Mouse (Mus musculus) embryonic fibroblast, embryonic 13.5 days (primary cell): ENCODE results near the gene Ttc28. TPM values are rescaled to one million over a fixed set of nuclear protein-coding genes. Genes with fewer than 3 reads are reported as not detected.

ENCODE experiments used
- H3K27ac ChIP-seq: 2 replicates; pipeline ENCODE4 v1.5.1; 2012; ENCODE audit warnings: low read length, control low read depth, inconsistent platforms; ENCODE audit not compliant: insufficient read depth
- H3K4me1 ChIP-seq: 2 replicates; pipeline ENCODE4 v1.6.1; 2011; ENCODE audit warnings: low read length; ENCODE audit not compliant: control insufficient read depth, insufficient read depth
- H3K4me3 ChIP-seq: 2 replicates; pipeline ENCODE4 v1.5.1; 2011; ENCODE audit warnings: mild to moderate bottlenecking, control low read depth, low read length; ENCODE audit not compliant: insufficient read depth
- CTCF ChIP-seq: IDR thresholded peaks from 2 replicates; pipeline ENCODE4 v1.5.1; 2011; ENCODE audit warnings: mild to moderate bottlenecking, control low read depth, low read length, moderate library complexity, borderline replicate concordance; ENCODE audit not compliant: insufficient read depth
- POLR2A ChIP-seq: IDR thresholded peaks from 2 replicates; pipeline ENCODE4 v1.6.1; 2011; ENCODE audit warnings: low read depth, mild to moderate bottlenecking, control low read depth, low read length, moderate library complexity
- polyA plus RNA-seq: library from polyadenylated mRNA; stranded (reverse); fragments of >200 nt; gene quantifications from 2 replicates; pipeline ENCODE4 v1.2.4, GENCODE M21; 2011; ENCODE audit warnings: low read depth; ENCODE audit not compliant: missing spikeins, insufficient read length

Gene Ttc28
- polyA plus RNA-seq, 1 experiment, result 34.4 TPM

DNA sequence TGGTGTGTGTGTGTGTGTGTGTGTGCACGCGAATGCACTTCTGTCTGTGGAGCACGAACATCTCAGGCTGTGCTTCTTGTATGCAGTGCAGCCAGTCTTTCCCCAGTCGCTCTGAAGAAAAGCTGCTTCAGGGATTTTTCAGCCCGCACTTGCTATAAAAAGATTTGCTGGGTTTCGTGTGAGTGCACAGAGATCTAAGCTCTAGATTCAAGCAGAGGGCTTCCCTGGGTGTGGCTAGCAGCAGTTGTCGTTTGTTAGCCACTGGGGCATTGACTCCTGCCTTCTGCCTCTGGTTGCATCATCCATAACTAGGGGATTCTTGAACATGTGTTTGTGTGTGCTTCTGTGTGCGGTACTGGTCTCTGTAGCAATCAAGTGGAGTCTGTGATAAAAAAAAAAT is 175.9 kb downstream of the Ttc28 start:
- Histone ChIP-seq H3K27ac (peak overlapping the region; percentile 17), H3K4me3 (no peak overlapping the region), H3K4me1 (peaks cover 28% of the 10 kb centered on the region)
- TF ChIP-seq CTCF, result no peak
- TF ChIP-seq POLR2A, result no peak

GRCm38 (mm10) chr5:111057084-111057483 is 177.5 kb downstream of the Ttc28 start:
- H3K27ac ChIP-seq, result no peak overlapping the region
- peaks cover 28% of the 10 kb centered on the region for H3K4me1 ChIP-seq
- TF ChIP-seq CTCF (no peak), POLR2A (no peak)
- H3K4me3 ChIP-seq, result no peak overlapping the region

DNA sequence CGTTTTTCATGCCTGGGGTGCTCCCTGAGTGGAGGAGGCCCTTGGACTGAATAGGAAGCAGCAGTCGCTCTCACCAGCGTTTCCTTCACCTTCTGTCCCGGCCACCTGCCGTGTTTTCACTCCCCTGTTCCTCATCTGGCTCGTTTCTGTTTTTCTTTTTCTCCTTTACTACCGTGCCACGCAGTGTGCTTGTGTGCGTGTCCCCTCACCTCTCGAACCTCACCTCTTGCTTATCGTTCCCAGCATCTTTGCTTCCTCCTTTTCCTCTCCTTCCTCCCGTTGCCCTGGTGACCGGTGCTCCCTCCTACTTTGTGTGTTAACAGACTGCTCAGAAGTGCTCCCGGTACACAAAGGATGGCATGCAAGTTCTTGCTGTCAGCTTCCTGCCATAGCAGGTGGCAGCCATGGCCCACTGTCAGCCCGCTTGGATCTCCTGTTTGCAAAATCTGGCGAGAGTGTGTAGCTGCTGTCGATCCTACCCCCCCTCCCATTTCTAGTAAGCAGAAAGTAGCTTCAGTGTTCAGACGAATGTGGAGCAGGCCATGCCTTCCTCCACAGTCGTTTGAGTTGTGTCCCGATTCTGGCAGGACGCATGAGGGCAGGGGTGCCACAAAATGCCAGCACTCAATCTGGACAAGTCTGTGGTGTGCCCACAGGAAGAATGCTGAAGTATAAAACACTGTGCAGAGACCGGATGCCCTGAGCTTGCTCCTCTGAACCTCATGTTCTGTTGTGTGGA is 179.0 kb downstream of the Ttc28 start:
- H3K4me3 ChIP-seq, result no peak overlapping the region
- peaks cover 28% of the 10 kb centered on the region for H3K4me1 ChIP-seq
- TF ChIP-seq POLR2A (no peak), CTCF (no peak)
- peak overlapping the region; percentile 94 for H3K27ac ChIP-seq

- H3K4me1 ChIP-seq, result peaks cover 28% of the 10 kb centered on the region
- no peak overlapping the region for H3K4me3 ChIP-seq
- H3K27ac ChIP-seq, result peak overlapping the region; percentile 94
- TF ChIP-seq CTCF (no peak), POLR2A (no peak)
Observed at GRCm38 (mm10) chr5:111059140-111059921, 179.7 kb downstream of the Ttc28 start.

DNA sequence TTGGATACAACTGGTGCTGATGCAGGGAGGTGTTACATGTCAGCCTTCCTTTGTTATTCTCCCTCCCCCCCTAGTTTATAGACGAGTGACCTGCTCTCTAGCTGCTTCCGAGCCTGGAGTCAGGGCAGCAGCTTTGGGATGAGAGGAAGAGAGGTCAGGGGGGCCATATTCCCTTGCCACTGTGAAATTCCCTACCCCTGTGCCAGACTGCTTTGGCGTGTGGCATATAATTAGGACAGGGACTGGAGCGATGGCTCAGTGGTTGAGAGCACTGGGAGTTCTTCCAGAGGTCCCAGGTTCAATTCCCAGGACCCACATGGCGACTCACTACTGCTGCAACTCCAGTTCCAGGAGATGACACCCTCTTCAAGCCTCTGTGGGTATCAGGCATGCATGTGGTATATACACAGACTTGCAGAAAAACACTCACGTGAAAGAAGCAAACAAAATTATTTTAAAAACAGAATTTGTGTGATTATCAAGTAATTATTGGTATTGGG is 180.7 kb downstream of the Ttc28 start:
- H3K27ac ChIP-seq, result peak overlapping the region; percentile 66
- H3K4me1 ChIP-seq, result peaks cover 28% of the 10 kb centered on the region
- H3K4me3 ChIP-seq, result no peak overlapping the region
- TF ChIP-seq CTCF (no peak), POLR2A (no peak)

DNA sequence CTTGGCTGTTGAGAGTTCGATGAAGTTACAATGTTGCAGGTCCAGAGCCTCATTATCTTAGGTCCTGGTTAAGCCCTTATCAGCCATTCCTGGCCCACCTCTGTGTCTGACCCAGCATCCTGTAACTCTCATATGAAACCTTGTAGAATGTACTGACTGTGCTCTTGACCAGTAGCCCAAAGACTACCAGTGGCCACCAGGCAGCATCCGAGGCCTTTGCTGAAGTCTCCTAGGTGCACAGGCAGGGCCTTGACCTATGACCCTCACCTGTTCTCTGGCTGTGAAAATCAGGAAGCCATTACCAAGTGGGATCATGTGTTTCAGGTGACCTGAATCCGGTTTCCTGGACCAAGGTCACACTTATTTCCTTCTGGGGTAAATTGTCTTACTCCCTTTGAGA is 183.6 kb downstream of the Ttc28 start:
- Histone ChIP-seq H3K4me3 (no peak overlapping the region), H3K27ac (no peak overlapping the region), H3K4me1 (peaks cover 13% of the 10 kb centered on the region)
- no peak for TF ChIP-seq POLR2A
- no peak for TF ChIP-seq CTCF

DNA sequence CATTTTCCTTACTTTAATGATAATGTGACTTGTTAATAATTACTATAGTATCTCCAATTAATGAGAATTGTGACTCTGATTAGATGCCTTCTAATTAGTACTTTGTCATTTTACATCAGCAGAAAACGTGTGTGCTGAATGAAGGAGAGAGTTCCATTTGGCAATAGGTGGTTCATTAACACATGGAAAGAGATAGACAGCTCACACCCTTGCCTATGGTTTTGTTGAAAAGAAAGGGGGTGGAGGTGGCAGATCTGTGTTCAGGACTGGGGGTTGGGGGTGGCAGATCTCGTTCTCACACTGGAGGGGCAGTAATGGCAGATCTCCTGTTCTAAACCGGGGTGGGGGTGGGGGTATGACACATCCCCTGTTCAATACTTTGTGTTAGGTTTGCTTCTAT is 184.4 kb downstream of the Ttc28 start:
- Histone ChIP-seq H3K27ac (no peak overlapping the region), H3K4me3 (no peak overlapping the region), H3K4me1 (peaks cover 5% of the 10 kb centered on the region)
- TF ChIP-seq POLR2A (no peak), CTCF (no peak)

GRCm38 (mm10) chr5:111065770-111066169 is 186.2 kb downstream of the Ttc28 start:
- Histone ChIP-seq H3K4me1 (peaks cover 2% of the 10 kb centered on the region), H3K4me3 (no peak overlapping the region), H3K27ac (no peak overlapping the region)
- TF ChIP-seq CTCF, result no peak
- no peak for TF ChIP-seq POLR2A

- Histone ChIP-seq H3K4me1 (peaks cover 2% of the 10 kb centered on the region), H3K27ac (no peak overlapping the region), H3K4me3 (no peak overlapping the region)
- TF ChIP-seq CTCF (no peak), POLR2A (no peak)
Observed at GRCm38 (mm10) chr5:111069503-111069902, 189.9 kb downstream of the Ttc28 start.

DNA sequence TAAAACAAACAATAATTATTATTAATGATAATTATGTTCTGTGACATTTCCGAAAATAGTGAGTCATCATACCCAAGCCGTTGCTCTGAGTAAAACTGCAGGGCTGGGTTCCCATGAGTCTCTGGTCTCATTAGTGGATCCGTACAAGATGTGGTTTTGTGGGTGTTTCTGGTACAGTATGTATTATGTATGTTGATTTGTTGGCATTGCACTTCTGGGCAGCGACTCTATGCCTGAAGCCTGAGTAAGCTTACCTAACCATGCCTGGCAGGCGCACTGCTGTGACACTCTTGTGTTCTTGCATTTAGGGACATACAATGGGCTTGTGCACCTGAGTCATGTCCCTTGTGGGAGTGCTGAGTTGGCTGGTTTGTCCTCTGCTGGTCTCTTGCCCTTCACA is 190.3 kb downstream of the Ttc28 start:
- Histone ChIP-seq H3K4me1 (peaks cover 2% of the 10 kb centered on the region), H3K4me3 (no peak overlapping the region), H3K27ac (no peak overlapping the region)
- TF ChIP-seq CTCF (no peak), POLR2A (no peak)
